Mouse (Mus musculus): ENCODE results near the gene Lsm14b.

GRCm38 (mm10) chr2:179993071-179993470 lies 31.7 kb upstream of the Lsm14b start:
- TF ChIP-seq CTCF (conservative IDR thresholded peaks at IDR 0.05; ENCODE audit: low read length) (no peak), NANOG (IDR thresholded peaks at IDR 0.05; ENCODE audit: borderline replicate concordance, low read length) (no peak)

Measured in E14TG2a.4 (cell line).